16 mouse cellular contexts compared by ENCODE assay signal in the genomic region with DNA sequence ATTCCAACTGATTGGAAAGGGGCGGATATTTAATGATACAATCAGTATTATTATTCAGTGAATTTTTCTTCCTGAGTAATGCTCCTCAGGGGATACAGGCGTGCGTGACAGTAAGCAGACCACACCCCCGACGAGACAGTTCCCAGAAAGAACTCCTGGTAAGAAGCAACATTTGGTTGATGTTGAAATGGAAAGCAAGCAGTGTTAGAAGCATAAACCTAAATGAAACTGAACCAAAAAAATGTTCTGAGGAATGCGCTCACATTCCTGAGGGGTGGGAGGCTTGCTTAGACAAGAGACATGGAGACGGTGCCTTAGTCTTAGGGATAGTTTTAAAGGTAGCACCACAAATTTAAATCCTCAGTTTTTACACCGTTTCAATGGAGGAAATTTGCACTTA. TPM values are rescaled to one million over a fixed set of nuclear protein-coding genes. Genes with fewer than 3 reads are reported as not detected.
DNase-seq lines count a peak whose midpoint lies in the region; ATAC-seq and TF ChIP-seq lines count a peak whose summit lies in the region.
"Had no signal": no experiment of that assay in that cellular context is flagged by ENCODE, and none has a peak within 500 bp of the region (broad histone marks: within the 10 kb centered on the region; RNA-seq: fewer than 3 reads in every experiment).

No protein-coding gene starts in this region.

- H3K27me3 ChIP-seq in lung, embryonic 14.5 days (ENCODE audit: insufficient read depth, low read length): no peaks in the 10 kb centered on the region; the same call in none of the 2 replicates
- no peaks in the 10 kb centered on the region for H3K27me3 ChIP-seq in embryonic facial prominence, embryonic 11.5 days (ENCODE audit: control insufficient read depth, insufficient read depth, low read length)
- H3K27me3 ChIP-seq in limb, embryonic 13.5 days: no peaks in the 10 kb centered on the region
- H3K27me3 ChIP-seq in midbrain, embryonic 11.5 days (ENCODE audit: control insufficient read depth, insufficient read depth, low read length): no peaks in the 10 kb centered on the region; the same call in 1 of the 2 replicates

- ATAC-seq in lung, embryonic 14.5 days (ENCODE audit: insufficient read depth): peak; percentile 36; the same call in 1 of the 2 replicates
- ATAC-seq in embryonic facial prominence, embryonic 11.5 days (replicated peaks; ENCODE audit: insufficient number of reproducible peaks, low FRiP score, low TSS enrichment, low read depth): no peak
- ATAC-seq in limb, embryonic 13.5 days (ENCODE audit: low FRiP score, low read depth): peak; percentile 42; the same call in 1 of the 2 replicates
- no peak for ATAC-seq in midbrain, embryonic 11.5 days (ENCODE audit: low FRiP score)
- ATAC-seq: liver, postnatal 0 days had no signal

- H3K4me1 ChIP-seq in lung, embryonic 14.5 days (ENCODE audit: insufficient read depth): no peaks in the 10 kb centered on the region
- H3K4me1 ChIP-seq in embryonic facial prominence, embryonic 11.5 days (ENCODE audit: control insufficient read depth, insufficient read depth, low read length): peaks cover 3% of the 10 kb centered on the region; the same call in 1 of the 2 replicates
- peaks cover 16% of the 10 kb centered on the region for H3K4me1 ChIP-seq in limb, embryonic 13.5 days
- peaks cover 4% of the 10 kb centered on the region; the same call in 1 of the 2 replicates for H3K4me1 ChIP-seq in midbrain, embryonic 11.5 days (ENCODE audit: control insufficient read depth, insufficient read depth, low read length)

- H3K27ac ChIP-seq in lung, embryonic 14.5 days (ENCODE audit: low read depth): no peak overlapping the region
- no peak overlapping the region for H3K27ac ChIP-seq in embryonic facial prominence, embryonic 11.5 days (replicated peaks; ENCODE audit: low read depth, low read length)
- H3K27ac ChIP-seq in limb, embryonic 13.5 days: peak overlapping the region; percentile 23
- no peak overlapping the region for H3K27ac ChIP-seq in midbrain, embryonic 11.5 days (ENCODE audit: low read depth, low read length)
- H3K27ac ChIP-seq: forebrain, embryonic 10.5 days; layer of hippocampus, adult 2 months; midbrain, embryonic 10.5 days had no signal

- 40% methylated on average over 8 of the region's 8 CpGs for WGBS in lung, embryonic 14.5 days
- WGBS in embryonic facial prominence, embryonic 11.5 days: 52% methylated on average over 8 of the region's 8 CpGs
- 37% methylated on average over 8 of the region's 8 CpGs for WGBS in limb, embryonic 13.5 days
- 73% methylated on average over 8 of the region's 8 CpGs for WGBS in midbrain, embryonic 11.5 days

- H3K9me3 ChIP-seq in lung, embryonic 14.5 days (ENCODE audit: low read depth, low read length): no peaks in the 10 kb centered on the region
- no peaks in the 10 kb centered on the region for H3K9me3 ChIP-seq in embryonic facial prominence, embryonic 11.5 days (replicated peaks; ENCODE audit: control insufficient read depth, low read length)
- H3K9me3 ChIP-seq in limb, embryonic 13.5 days: no peaks in the 10 kb centered on the region
- H3K9me3 ChIP-seq in midbrain, embryonic 11.5 days (ENCODE audit: control insufficient read depth, low read length): no peaks in the 10 kb centered on the region
- H3K9me3 ChIP-seq: forebrain, embryonic 10.5 days; midbrain, embryonic 10.5 days had no signal

- H3K4me2 ChIP-seq in lung, embryonic 14.5 days: no peak overlapping the region
- no peak overlapping the region for H3K4me2 ChIP-seq in embryonic facial prominence, embryonic 11.5 days (ENCODE audit: low read depth, low read length)
- no peak overlapping the region for H3K4me2 ChIP-seq in limb, embryonic 13.5 days (replicated peaks)
- no peak overlapping the region for H3K4me2 ChIP-seq in midbrain, embryonic 11.5 days

- H3K9ac ChIP-seq in lung, embryonic 14.5 days: no peak overlapping the region
- H3K9ac ChIP-seq in embryonic facial prominence, embryonic 11.5 days (replicated peaks; ENCODE audit: low read length): no peak overlapping the region
- H3K9ac ChIP-seq in limb, embryonic 13.5 days: no peak overlapping the region
- no peak overlapping the region for H3K9ac ChIP-seq in midbrain, embryonic 11.5 days (ENCODE audit: low read length)
- H3K9ac ChIP-seq: liver, postnatal 0 days had no signal

- H3K36me3 ChIP-seq in lung, embryonic 14.5 days (ENCODE audit: insufficient read depth): no peaks in the 10 kb centered on the region
- H3K36me3 ChIP-seq in embryonic facial prominence, embryonic 11.5 days (replicated peaks; ENCODE audit: control insufficient read depth, insufficient read depth, low read depth, low read length): no peaks in the 10 kb centered on the region
- no peaks in the 10 kb centered on the region for H3K36me3 ChIP-seq in limb, embryonic 13.5 days
- no peaks in the 10 kb centered on the region for H3K36me3 ChIP-seq in midbrain, embryonic 11.5 days (ENCODE audit: control insufficient read depth, insufficient read depth, low read length)
- H3K36me3 ChIP-seq: forebrain, embryonic 10.5 days; midbrain, embryonic 10.5 days had no signal

- DNase-seq in lung, embryonic 14.5 days: peak; percentile 36
- no peak for DNase-seq in lung, postnatal 4 days
- peak; percentile 11 for DNase-seq in R1 (ENCODE audit: low read depth, low spot score)
- DNase-seq in embryonic facial prominence, embryonic 11.5 days (ENCODE audit: low spot score): peak; percentile 40
- DNase-seq in cerebellum, postnatal 25 days: no peak
- no peak for DNase-seq in midbrain, embryonic 11.5 days (ENCODE audit: low spot score, missing footprints)
- DNase-seq in left cerebral cortex, postnatal 14 days (ENCODE audit: low spot score in 2 of 2): no peak
- DNase-seq: cerebellum, adult 9-11 months; heart, postnatal 4 days; kidney, adult 2 months; liver, postnatal 0 days had no signal

- no peak overlapping the region for H3K4me3 ChIP-seq in lung, embryonic 14.5 days (ENCODE audit: low read depth, low read length)
- no peak overlapping the region for H3K4me3 ChIP-seq in embryonic facial prominence, embryonic 11.5 days (ENCODE audit: low read depth, low read length)
- no peak overlapping the region for H3K4me3 ChIP-seq in limb, embryonic 13.5 days
- H3K4me3 ChIP-seq in midbrain, embryonic 11.5 days (ENCODE audit: low read depth, low read length): no peak overlapping the region
- H3K4me3 ChIP-seq: forebrain, embryonic 10.5 days; layer of hippocampus, adult 2 months; midbrain, embryonic 10.5 days had no signal

- no peak for TF ChIP-seq CTCF in lung, embryonic 14.5 days (IDR thresholded peaks at IDR 0.05; ENCODE audit: low read depth)

- intact Hi-C loops in left cerebral cortex, postnatal 14 days (cut with DNase I): no loop called here

RNA-seq across cellular contexts. Expression of gene Ptx3, which starts 4.0 kb away (rescaled TPM):
- polyA plus RNA-seq in lung, embryonic 14.5 days (2014; fragmentation: Nextera tagmentation; extraction: Ambion mirVana): 1.8 and 2.0 TPM in 2 replicates
- polyA plus RNA-seq in embryonic facial prominence, embryonic 11.5 days (2014; fragmentation: Nextera tagmentation; extraction: Ambion mirVana): 29.2 and 31.9 TPM in 2 replicates
- 46.7 and 48.9 TPM in 2 replicates for polyA plus RNA-seq in limb, embryonic 13.5 days (2015; fragmentation: Nextera tagmentation; extraction: Ambion mirVana)
- 29.1 and 31.5 TPM in 2 replicates for polyA plus RNA-seq in midbrain, embryonic 11.5 days (2014; fragmentation: Nextera tagmentation; extraction: Ambion mirVana)
- under 1 TPM; 0.55 to 0.74 TPM for total RNA-seq in left cerebral cortex, postnatal 14 days (2021)
- polyA plus RNA-seq: spleen, adult 2 months had no signal

Comparison
In these comparisons a context has a peak if more than half of its experiments do, and no peak if none do; other contexts are left out.
1. DNase-seq: peak in lung, embryonic 14.5 days (single experiment), R1 (single experiment) and embryonic facial prominence, embryonic 11.5 days (single experiment); none in lung, postnatal 4 days (0 of 2), cerebellum, postnatal 25 days (0 of 2), midbrain, embryonic 11.5 days (single experiment) and left cerebral cortex, postnatal 14 days (0 of 2).
2. ATAC-seq: peak in lung, embryonic 14.5 days (single experiment) and limb, embryonic 13.5 days (single experiment); none in embryonic facial prominence, embryonic 11.5 days (single experiment) and midbrain, embryonic 11.5 days (single experiment).
3. RNA of gene Ptx3, which starts 4.0 kb away (polyA plus RNA-seq): 46.7 to 48.9 TPM in limb, embryonic 13.5 days, 29.2 to 31.9 TPM in embryonic facial prominence, embryonic 11.5 days and 29.1 to 31.5 TPM in midbrain, embryonic 11.5 days; 1.8 to 2.0 TPM in lung, embryonic 14.5 days; every median in the first group is over 10 times any median in the second.